21 mouse cellular contexts compared by ENCODE assay signal in the genomic region with DNA sequence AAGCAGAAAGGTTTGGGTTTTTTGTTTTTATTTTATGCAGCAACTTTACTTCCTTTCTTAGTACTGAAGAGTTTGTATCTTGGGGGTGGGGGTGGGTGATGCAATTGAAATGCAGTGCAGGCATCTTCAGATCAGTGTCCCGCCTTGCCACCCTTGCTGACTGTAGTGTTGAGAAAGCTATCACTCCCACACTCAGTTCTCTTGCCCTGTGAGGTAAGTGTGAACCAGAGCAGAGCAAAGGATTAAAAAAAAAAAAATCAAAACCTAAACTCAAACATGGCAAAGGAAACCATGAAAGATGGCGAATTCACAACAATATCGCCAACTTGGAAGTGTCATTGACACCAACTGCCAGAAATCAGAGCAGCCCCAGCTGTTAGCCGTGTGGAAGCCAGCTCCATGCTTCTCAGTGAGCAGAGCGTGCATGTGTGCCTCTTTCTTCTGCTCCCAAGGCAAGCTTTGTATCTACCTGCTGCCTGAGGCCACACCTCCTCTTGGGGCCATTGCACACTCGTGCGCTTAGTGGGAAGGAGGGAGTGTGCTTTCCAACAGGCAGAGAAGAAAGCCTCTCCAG. TPM values are rescaled to one million over a fixed set of nuclear protein-coding genes. Genes with fewer than 3 reads are reported as not detected.
DNase-seq lines count a peak whose midpoint lies in the region; ATAC-seq lines count a peak whose summit lies in the region.
"Had no signal": no experiment of that assay in that cellular context is flagged by ENCODE, and none has a peak within 500 bp of the region (broad histone marks: within the 10 kb centered on the region; RNA-seq: fewer than 3 reads in every experiment).

No protein-coding gene starts in this region.

- H3K27ac ChIP-seq in forebrain, embryonic 13.5 days = no peak overlapping the region
- H3K27ac ChIP-seq in forebrain, embryonic 10.5 days = no peak overlapping the region
- no peak overlapping the region for H3K27ac ChIP-seq in limb, embryonic 10.5 days
- H3K27ac ChIP-seq: embryonic facial prominence, embryonic 15.5 days; heart, embryonic 15.5 days; hindbrain, embryonic 13.5 days; intestine, embryonic 15.5 days; kidney, postnatal 0 days; liver, embryonic 12.5 days; midbrain, embryonic 10.5 days had no signal

- H3K4me2 ChIP-seq in forebrain, embryonic 13.5 days = no peak overlapping the region
- H3K4me2 ChIP-seq: embryonic facial prominence, embryonic 15.5 days; heart, embryonic 15.5 days; hindbrain, embryonic 13.5 days; intestine, embryonic 15.5 days; liver, embryonic 12.5 days had no signal

- H3K36me3 ChIP-seq in forebrain, embryonic 13.5 days (ENCODE audit: poor library complexity, severe bottlenecking) = no peaks in the 10 kb centered on the region
- H3K36me3 ChIP-seq in forebrain, embryonic 10.5 days (replicated peaks) = no peaks in the 10 kb centered on the region
- H3K36me3 ChIP-seq in limb, embryonic 10.5 days = no peaks in the 10 kb centered on the region
- H3K36me3 ChIP-seq: embryonic facial prominence, embryonic 15.5 days; heart, embryonic 15.5 days; hindbrain, embryonic 13.5 days; intestine, embryonic 15.5 days; liver, embryonic 12.5 days; midbrain, embryonic 10.5 days had no signal

- no peak overlapping the region for H3K4me3 ChIP-seq in forebrain, embryonic 13.5 days
- no peak overlapping the region for H3K4me3 ChIP-seq in forebrain, embryonic 10.5 days
- H3K4me3 ChIP-seq in limb, embryonic 10.5 days = no peak overlapping the region
- H3K4me3 ChIP-seq: embryonic facial prominence, embryonic 15.5 days; heart, embryonic 15.5 days; hindbrain, embryonic 13.5 days; intestine, embryonic 15.5 days; liver, embryonic 12.5 days; midbrain, embryonic 10.5 days had no signal

- DNase-seq in forebrain, embryonic 10.5 days (ENCODE audit: extremely low spot score, low spot score) = no peak
- peak; percentile 25 for DNase-seq in right cerebral cortex, adult 18-20 months
- DNase-seq in right cerebral cortex, postnatal 36 days (ENCODE audit: low spot score in 2 of 2) = no peak
- peak; percentile 15 to 42 for DNase-seq in layer of hippocampus, postnatal 36 days
- no peak for DNase-seq in adrenal gland, postnatal 25 days
- no peak for DNase-seq in limb, embryonic 10.5 days (ENCODE audit: low spot score)
- no peak for DNase-seq in adrenal gland, postnatal 4 days (ENCODE audit: low spot score in 2 of 2)
- DNase-seq: adrenal gland, postnatal 36 days; cerebellum, adult 11-12 months; retina, postnatal 1 day had no signal

- no peak overlapping the region for H3K9ac ChIP-seq in forebrain, embryonic 13.5 days
- H3K9ac ChIP-seq: embryonic facial prominence, embryonic 15.5 days; heart, embryonic 15.5 days; hindbrain, embryonic 13.5 days; intestine, embryonic 15.5 days; liver, embryonic 12.5 days had no signal

- H3K27me3 ChIP-seq in forebrain, embryonic 13.5 days = no peaks in the 10 kb centered on the region
- no peaks in the 10 kb centered on the region for H3K27me3 ChIP-seq in forebrain, embryonic 10.5 days (ENCODE audit: poor library complexity, severe bottlenecking)
- no peaks in the 10 kb centered on the region for H3K27me3 ChIP-seq in limb, embryonic 10.5 days (ENCODE audit: low read depth, poor library complexity, severe bottlenecking)
- H3K27me3 ChIP-seq: embryonic facial prominence, embryonic 15.5 days; heart, embryonic 15.5 days; hindbrain, embryonic 13.5 days; intestine, embryonic 15.5 days; liver, embryonic 12.5 days had no signal

- 79% methylated on average over 7 of the region's 7 CpGs for WGBS in forebrain, embryonic 13.5 days
- 86% methylated on average over 7 of the region's 7 CpGs for whole genome bisulfite sequencing in forebrain, embryonic 10.5 days
- 87% methylated on average over 7 of the region's 7 CpGs for WGBS in limb, embryonic 10.5 days

- H3K4me1 ChIP-seq in forebrain, embryonic 13.5 days = no peaks in the 10 kb centered on the region
- no peaks in the 10 kb centered on the region for H3K4me1 ChIP-seq in forebrain, embryonic 10.5 days
- no peaks in the 10 kb centered on the region for H3K4me1 ChIP-seq in limb, embryonic 10.5 days
- H3K4me1 ChIP-seq: embryonic facial prominence, embryonic 15.5 days; heart, embryonic 15.5 days; hindbrain, embryonic 13.5 days; intestine, embryonic 15.5 days; liver, embryonic 12.5 days; midbrain, embryonic 10.5 days had no signal

- H3K9me3 ChIP-seq in forebrain, embryonic 13.5 days (replicated peaks) = no peaks in the 10 kb centered on the region
- H3K9me3 ChIP-seq in forebrain, embryonic 10.5 days = no peaks in the 10 kb centered on the region
- H3K9me3 ChIP-seq in limb, embryonic 10.5 days (replicated peaks) = no peaks in the 10 kb centered on the region
- H3K9me3 ChIP-seq: embryonic facial prominence, embryonic 15.5 days; heart, embryonic 15.5 days; hindbrain, embryonic 13.5 days; intestine, embryonic 15.5 days; liver, embryonic 12.5 days; midbrain, embryonic 10.5 days had no signal

- ATAC-seq in forebrain, embryonic 13.5 days = peak; percentile 79; the same call in 1 of the 2 replicates
- ATAC-seq: intestine, embryonic 15.5 days; liver, embryonic 12.5 days had no signal

RNA-seq across cellular contexts. Expression of a gene that starts 26.0 kb away (rescaled TPM):
- not detected in 2 replicates for polyA plus RNA-seq in forebrain, embryonic 13.5 days (2015; fragmentation: Nextera tagmentation; extraction: Ambion mirVana)
- polyA plus RNA-seq in forebrain, embryonic 10.5 days (2016; fragmentation: Nextera tagmentation; extraction: Ambion mirVana) = not detected in 2 replicates
- total RNA-seq in layer of hippocampus, postnatal 36 days (2021) = under 1 TPM in 1 of 2 experiments, not detected in 1; 0.17 TPM
- not detected in 2 replicates for total RNA-seq in adrenal gland, postnatal 25 days (2021)
- not detected in 2 replicates for polyA plus RNA-seq in limb, embryonic 10.5 days (2016; fragmentation: Nextera tagmentation; extraction: Ambion mirVana)
- 10 to 100 TPM in 1 of 2 experiments, under 1 TPM in 1; 0.79 to 29.2 TPM for total RNA-seq in adrenal gland, postnatal 4 days (2021)
- total RNA-seq: adrenal gland, postnatal 36 days; neutrophil, adult 5-6 weeks had no signal
- polyA plus RNA-seq: embryonic facial prominence, embryonic 15.5 days; gonadal fat pad, adult 2 months; heart, embryonic 15.5 days; intestine, embryonic 15.5 days; liver, embryonic 12.5 days; midbrain, embryonic 10.5 days had no signal

RNA-seq across cellular contexts. Expression of a gene that starts 41.8 kb away (rescaled TPM):
- polyA plus RNA-seq in forebrain, embryonic 13.5 days (2015; fragmentation: Nextera tagmentation; extraction: Ambion mirVana) = 0.87 and 1.2 TPM in 2 replicates
- not detected in 2 replicates for polyA plus RNA-seq in forebrain, embryonic 10.5 days (2016; fragmentation: Nextera tagmentation; extraction: Ambion mirVana)
- total RNA-seq in layer of hippocampus, postnatal 36 days (2021) = 10 to 100 TPM; 11.7 to 14.9 TPM
- not detected in 2 replicates for total RNA-seq in adrenal gland, postnatal 25 days (2021)
- polyA plus RNA-seq in limb, embryonic 10.5 days (2016; fragmentation: Nextera tagmentation; extraction: Ambion mirVana) = not detected in 2 replicates
- total RNA-seq in adrenal gland, postnatal 4 days (2021) = not detected
- total RNA-seq: adrenal gland, postnatal 36 days; neutrophil, adult 5-6 weeks had no signal
- polyA plus RNA-seq: embryonic facial prominence, embryonic 15.5 days; gonadal fat pad, adult 2 months; heart, embryonic 15.5 days; intestine, embryonic 15.5 days; kidney, postnatal 0 days; liver, embryonic 12.5 days; lung, embryonic 16.5 days; midbrain, embryonic 10.5 days had no signal

RNA-seq across cellular contexts. Expression of a gene that starts 54.9 kb away (rescaled TPM):
- 270 and 293 TPM in 2 replicates for polyA plus RNA-seq in forebrain, embryonic 13.5 days (2015; fragmentation: Nextera tagmentation; extraction: Ambion mirVana)
- 162 and 168 TPM in 2 replicates for polyA plus RNA-seq in forebrain, embryonic 10.5 days (2016; fragmentation: Nextera tagmentation; extraction: Ambion mirVana)
- total RNA-seq in layer of hippocampus, postnatal 36 days (2021) = 100 to 1,000 TPM; 101 to 107 TPM
- 28.9 and 29.5 TPM in 2 replicates for total RNA-seq in adrenal gland, postnatal 25 days (2021)
- polyA plus RNA-seq in limb, embryonic 10.5 days (2016; fragmentation: Nextera tagmentation; extraction: Ambion mirVana) = 117 and 126 TPM in 2 replicates
- total RNA-seq in adrenal gland, postnatal 4 days (2021) = 10 to 100 TPM; 52.9 to 63.2 TPM

Comparison
In these comparisons a context has a peak if more than half of its experiments do, and no peak if none do; other contexts are left out.
1. DNase-seq: peak in right cerebral cortex, adult 18-20 months (single experiment) and layer of hippocampus, postnatal 36 days (2 of 2); none in forebrain, embryonic 10.5 days (single experiment), right cerebral cortex, postnatal 36 days (0 of 2), adrenal gland, postnatal 25 days (single experiment), limb, embryonic 10.5 days (single experiment) and adrenal gland, postnatal 4 days (0 of 2).
2. RNA of a gene that starts 41.8 kb away (total RNA-seq): 11.7 to 14.9 TPM in layer of hippocampus, postnatal 36 days; not detected in adrenal gland, postnatal 4 days and not detected in adrenal gland, postnatal 25 days; every median in the first group is over 10 times any median in the second.